Mouse (Mus musculus) liver, embryonic 14.5 days (tissue): ENCODE results near the gene Gm21983.

Experiments used
- CTCF ChIP-seq: IDR thresholded peaks from 2 replicates; pipeline ENCODE4 v1.5.1; 2016; ENCODE audit warnings: antibody characterized with exemption, low read depth, control low read depth
- EP300 ChIP-seq: IDR thresholded peaks from 2 replicates; pipeline ENCODE4 v1.6.1; 2016; ENCODE audit warnings: antibody characterized with exemption, low read depth

DNA sequence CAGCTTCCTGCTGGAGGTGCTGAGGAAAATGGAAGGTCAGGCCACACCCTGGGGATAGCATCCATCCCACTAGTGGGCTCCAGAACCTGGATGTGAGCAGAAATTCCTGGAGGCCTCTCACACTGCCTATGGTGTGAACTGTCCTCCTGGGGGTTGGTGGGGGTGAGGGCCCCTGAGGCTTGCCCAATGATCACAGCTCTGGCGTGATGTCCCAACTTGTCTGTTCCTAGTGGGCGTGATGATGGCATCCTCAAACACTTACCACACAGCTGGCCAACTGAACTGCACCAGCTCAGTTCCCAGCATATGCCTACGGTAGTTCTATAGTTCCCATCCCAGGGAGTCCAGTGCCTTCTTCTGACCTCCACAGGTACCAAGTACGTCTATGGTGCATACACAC is 55.9 kb downstream of the Gm21983 start:
- TF ChIP-seq CTCF (no peak), EP300 (no peak)
